Mouse (Mus musculus): ENCODE data around the gene Sympk. TPM values are rescaled to one million over a fixed set of nuclear protein-coding genes. Genes with fewer than 3 reads are reported as not detected.

Gene Sympk
- 10 to 100 TPM; 85.6 to 87.6 TPM for total RNA-seq (2021)

- intact Hi-C loops (cut with DNase I), result no loop called here
- DNase-seq (ENCODE audit: extremely low spot score in 1 of 2, low spot score in 2 of 2), result peak; percentile 93 to 98
These were observed at the start of gene Sympk for GRCm38 (mm10) chr7:19024096-19024506. Sympk (plus strand) TSS chr7:19024377.

GRCm38 (mm10) chr7:18978381-18978780 is 45.8 kb upstream of the Sympk start:
- intact Hi-C loops (cut with DNase I), result no loop called here
- no peak for DNase-seq (ENCODE audit: extremely low spot score in 1 of 2, low spot score in 2 of 2)

- intact Hi-C loops (cut with DNase I), result no loop called here
These were observed 37.7 kb upstream of the Sympk start for GRCm38 (mm10) chr7:18986503-18986902.

GRCm38 (mm10) chr7:18987100-18987499 is 37.1 kb upstream of the Sympk start, which contains the start of gene Nanos2:
Nanos2 (plus strand) TSS chr7:18987400.
- DNase-seq (ENCODE audit: extremely low spot score in 1 of 2, low spot score in 2 of 2), result no peak
- intact Hi-C loops (cut with DNase I), result no loop called here

More at GRCm38 (mm10) chr7:18986503-18986902, 37.7 kb upstream of the Sympk start:
- no peak for DNase-seq (ENCODE audit: extremely low spot score in 1 of 2, low spot score in 2 of 2)

GRCm38 (mm10) chr7:18987747-18988146 is 36.4 kb upstream of the Sympk start:
- DNase-seq (ENCODE audit: extremely low spot score in 1 of 2, low spot score in 2 of 2), result no peak
- intact Hi-C loops (cut with DNase I), result no loop called here

- DNase-seq (ENCODE audit: extremely low spot score in 1 of 2, low spot score in 2 of 2), result no peak
- intact Hi-C loops (cut with DNase I), result no loop called here
These were observed 35.4 kb upstream of the Sympk start for GRCm38 (mm10) chr7:18988780-18989179.

- intact Hi-C loops (cut with DNase I), result loop anchor here (5.0 kb wide), 1 partner anchor 98 kb away; no protein-coding TSS in a partner anchor
- no peak for DNase-seq (ENCODE audit: extremely low spot score in 1 of 2, low spot score in 2 of 2)
These were observed 34.2 kb upstream of the Sympk start for GRCm38 (mm10) chr7:18989995-18990394.

GRCm38 (mm10) chr7:18990601-18991295 is 33.4 kb upstream of the Sympk start, which contains the start of gene Mypop:
Mypop (plus strand) TSS chr7:18991245.
- intact Hi-C loops (cut with DNase I), result loop anchor here (5.0 kb wide), 1 partner anchor 98 kb away; no protein-coding TSS in a partner anchor
- DNase-seq (ENCODE audit: extremely low spot score in 1 of 2, low spot score in 2 of 2), result peak; percentile 100

GRCm38 (mm10) chr7:18991660-18992293 is 32.4 kb upstream of the Sympk start:
- intact Hi-C loops (cut with DNase I), result loop anchor here (5.0 kb wide), 1 partner anchor 99 kb away; no protein-coding TSS in a partner anchor
- DNase-seq (ENCODE audit: extremely low spot score in 1 of 2, low spot score in 2 of 2), result peak in 1 of 2 experiments; percentile 57

GRCm38 (mm10) chr7:18992294-18992675 is 31.9 kb upstream of the Sympk start:
- intact Hi-C loops (cut with DNase I), result loop anchor here (5.0 kb wide), 1 partner anchor 100 kb away; no protein-coding TSS in a partner anchor
- peak in 1 of 2 experiments; percentile 75 for DNase-seq (ENCODE audit: extremely low spot score in 1 of 2, low spot score in 2 of 2)

GRCm38 (mm10) chr7:18993036-18993435 is 31.1 kb upstream of the Sympk start:
- intact Hi-C loops (cut with DNase I), result loop anchor here (5.0 kb wide), 1 partner anchor 101 kb away; no protein-coding TSS in a partner anchor
- DNase-seq (ENCODE audit: extremely low spot score in 1 of 2, low spot score in 2 of 2), result no peak

- DNase-seq (ENCODE audit: extremely low spot score in 1 of 2, low spot score in 2 of 2), result no peak
- intact Hi-C loops (cut with DNase I), result no loop called here
These were observed 25.3 kb upstream of the Sympk start for GRCm38 (mm10) chr7:18998835-18999234.

GRCm38 (mm10) chr7:19000421-19000820 is 23.8 kb upstream of the Sympk start:
- intact Hi-C loops (cut with DNase I), result no loop called here
- peak in 1 of 2 experiments; percentile 56 for DNase-seq (ENCODE audit: extremely low spot score in 1 of 2, low spot score in 2 of 2)

- intact Hi-C loops (cut with DNase I), result no loop called here
- DNase-seq (ENCODE audit: extremely low spot score in 1 of 2, low spot score in 2 of 2), result peak; percentile 35 to 86
These were observed 22.9 kb upstream of the Sympk start for GRCm38 (mm10) chr7:19001066-19001806.

GRCm38 (mm10) chr7:19001807-19002085 is 22.4 kb upstream of the Sympk start:
- no peak for DNase-seq (ENCODE audit: extremely low spot score in 1 of 2, low spot score in 2 of 2)
- intact Hi-C loops (cut with DNase I), result no loop called here

GRCm38 (mm10) chr7:19002115-19002514 is 22.1 kb upstream of the Sympk start:
- no peak for DNase-seq (ENCODE audit: extremely low spot score in 1 of 2, low spot score in 2 of 2)
- intact Hi-C loops (cut with DNase I), result no loop called here

- intact Hi-C loops (cut with DNase I), result no loop called here
- peak; percentile 78 to 81 for DNase-seq (ENCODE audit: extremely low spot score in 1 of 2, low spot score in 2 of 2)
These were observed 21.2 kb upstream of the Sympk start for GRCm38 (mm10) chr7:19002848-19003498.

GRCm38 (mm10) chr7:19003902-19004630 is 20.1 kb upstream of the Sympk start, which contains the start of gene Irf2bp1:
Irf2bp1 (plus strand) TSS chr7:19004044.
- peak; percentile 92 to 95 for DNase-seq (ENCODE audit: extremely low spot score in 1 of 2, low spot score in 2 of 2)
- intact Hi-C loops (cut with DNase I), result no loop called here

Measured in left cerebral cortex, postnatal 10 days (tissue).